Mouse (Mus musculus) embryonic fibroblast, embryonic 13.5 days (primary cell): Measurements from ENCODE around the gene Zbtb17.

ENCODE experiments used
- CTCF ChIP-seq: IDR thresholded peaks from 2 replicates; pipeline ENCODE4 v1.5.1; 2011; ENCODE audit warnings: mild to moderate bottlenecking, control low read depth, low read length, moderate library complexity, borderline replicate concordance; ENCODE audit not compliant: insufficient read depth
- POLR2A ChIP-seq: IDR thresholded peaks from 2 replicates; pipeline ENCODE4 v1.6.1; 2011; ENCODE audit warnings: low read depth, mild to moderate bottlenecking, control low read depth, low read length, moderate library complexity

GRCm38 (mm10) chr4:141440877-141441276, 3.6 kb upstream of the Zbtb17 start:
- TF ChIP-seq CTCF (no peak), POLR2A (no peak)
